Mouse (Mus musculus) intestine, postnatal 0 days (tissue): ENCODE data around the gene Stx1b. TPM values are rescaled to one million over a fixed set of nuclear protein-coding genes. Genes with fewer than 3 reads are reported as not detected.

Experiments used
- ATAC-seq: fragments of 200-750 bp; cut with Nextera tagmentation; 2 replicates; pipeline ENCODE4 v1.8.0; 2017; ENCODE audit warnings: mild to moderate bottlenecking, moderate TSS enrichment, moderate library complexity
- H3K27ac ChIP-seq: fragments of 300-500 bp; sonication (generic); 2 replicates; pipeline ENCODE4 v1.5.1; 2014; ENCODE audit warnings: mild to moderate bottlenecking, low read depth, low read length, moderate library complexity
- H3K27me3 ChIP-seq: fragments of 300-500 bp; sonication (generic); replicated peaks from 2 replicates; pipeline ENCODE4 v1.6.1; 2014; ENCODE audit warnings: low read length, mixed read lengths; ENCODE audit not compliant: control insufficient read depth, insufficient read depth
- H3K36me3 ChIP-seq: fragments of 300-500 bp; sonication (generic); 2 replicates; pipeline ENCODE4 v1.6.1; 2014; ENCODE audit warnings: mild to moderate bottlenecking, moderate library complexity; ENCODE audit not compliant: control insufficient read depth, insufficient read depth
- H3K4me1 ChIP-seq: fragments of 300-500 bp; sonication (generic); replicated peaks from 2 replicates; pipeline ENCODE4 v1.6.1; 2014; ENCODE audit warnings: antibody characterized with exemption, low read length, mixed read lengths; ENCODE audit not compliant: control insufficient read depth, insufficient read depth
- H3K4me2 ChIP-seq: fragments of 300-500 bp; sonication (generic); replicated peaks from 2 replicates; pipeline ENCODE4 v1.6.1; 2014; ENCODE audit warnings: low read depth, mild to moderate bottlenecking, moderate library complexity
- H3K4me3 ChIP-seq: fragments of 300-500 bp; sonication (generic); 2 replicates; pipeline ENCODE4 v1.5.1; 2014; ENCODE audit warnings: low read depth, low read length
- H3K9ac ChIP-seq: fragments of 300-500 bp; sonication (generic); 2 replicates; pipeline ENCODE4 v1.6.1; 2014; ENCODE audit warnings: mild to moderate bottlenecking, low read depth, low read length
- H3K9me3 ChIP-seq: fragments of 300-500 bp; sonication (generic); 2 replicates; pipeline ENCODE4 v1.6.1; 2016; ENCODE audit warnings: mixed run types; ENCODE audit not compliant: control insufficient read depth
- CTCF ChIP-seq: sonication (generic); IDR thresholded peaks from 2 replicates; pipeline ENCODE4 v1.5.1; 2016; ENCODE audit warnings: low read depth, mild to moderate bottlenecking, control low read depth, antibody characterized with exemption, moderate library complexity
- WGBS: fragments of 180-500 bp; shearing (Covaris S2); extraction: QIAGEN DNeasy Blood & Tissue Kit; methylation state at CpG from one replicate; pipeline ENCODE4 v1.1.7; 2014; 5-methylcytosine and 5-hydroxymethylcytosine counted together
- polyA plus RNA-seq: library from polyadenylated mRNA; unstranded; fragments of >200 nt; fragmentation: Nextera tagmentation; extraction: Ambion mirVana; gene quantifications from 2 replicates; pipeline ENCODE4 v1.2.1, GENCODE M21; 2015

Stx1b gene
- polyA plus RNA-seq, 1 experiment from 2014 or later, result 0.74 TPM

DNA sequence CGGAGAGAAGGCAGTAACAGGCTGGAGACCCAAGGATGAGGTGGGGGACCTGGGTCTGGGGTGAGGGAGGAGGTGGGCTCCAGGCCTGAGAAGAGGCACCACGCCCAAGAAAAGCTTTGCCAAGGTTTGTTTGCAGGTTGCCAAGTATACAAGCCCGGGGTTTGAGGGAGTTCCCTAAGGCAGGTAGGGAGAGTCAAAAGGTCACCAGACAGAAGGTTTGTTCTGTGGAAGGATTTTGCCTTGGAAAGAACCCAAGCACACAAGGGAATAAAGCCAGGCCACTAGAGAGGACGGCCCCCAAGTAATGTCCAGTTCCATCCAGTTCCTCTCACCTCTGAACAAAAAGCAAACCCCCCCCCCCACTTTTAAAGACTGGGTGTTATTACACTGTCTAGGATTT, 13.1 kb downstream of the Stx1b start:
- H3K36me3 ChIP-seq, result no peaks in the 10 kb centered on the region
- no peaks in the 10 kb centered on the region for H3K27me3 ChIP-seq
- H3K27ac ChIP-seq, result no peak overlapping the region
- H3K4me3 ChIP-seq, result no peak overlapping the region
- no peaks in the 10 kb centered on the region for H3K9me3 ChIP-seq
- TF ChIP-seq CTCF, result no peak
- H3K9ac ChIP-seq, result no peak overlapping the region
- ATAC-seq, result no peak
- 70% methylated on average over 4 of the region's 4 CpGs for WGBS
- no peaks in the 10 kb centered on the region for H3K4me1 ChIP-seq
- H3K4me2 ChIP-seq, result no peak overlapping the region

DNA sequence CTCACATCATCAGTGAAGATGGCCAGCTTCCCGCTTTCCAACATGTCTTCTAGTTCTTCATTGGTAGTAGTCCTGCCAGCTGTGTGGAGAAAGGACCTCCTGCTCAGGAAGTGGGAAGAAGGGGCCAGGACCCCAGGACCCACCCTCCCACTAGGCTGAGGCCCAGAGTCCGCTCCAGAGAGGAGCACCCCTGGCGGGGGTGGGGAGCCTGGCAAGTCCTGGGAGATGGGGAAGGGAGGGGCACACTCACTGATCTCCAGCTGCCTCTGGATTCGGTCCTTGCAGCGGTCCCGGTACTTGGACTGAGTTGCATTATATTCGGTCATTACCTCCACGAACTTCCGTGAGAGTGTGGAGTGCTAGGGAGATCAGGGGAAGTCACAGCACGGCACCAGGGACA, 13.7 kb downstream of the Stx1b start:
- no peak for TF ChIP-seq CTCF
- H3K27ac ChIP-seq, result no peak overlapping the region
- no peak overlapping the region for H3K4me2 ChIP-seq
- WGBS, result 80% methylated on average over 10 of the region's 10 CpGs
- no peaks in the 10 kb centered on the region for H3K9me3 ChIP-seq
- no peaks in the 10 kb centered on the region for H3K4me1 ChIP-seq
- no peak overlapping the region for H3K9ac ChIP-seq
- H3K36me3 ChIP-seq, result no peaks in the 10 kb centered on the region
- ATAC-seq, result no peak
- H3K27me3 ChIP-seq, result no peaks in the 10 kb centered on the region
- H3K4me3 ChIP-seq, result no peak overlapping the region

DNA sequence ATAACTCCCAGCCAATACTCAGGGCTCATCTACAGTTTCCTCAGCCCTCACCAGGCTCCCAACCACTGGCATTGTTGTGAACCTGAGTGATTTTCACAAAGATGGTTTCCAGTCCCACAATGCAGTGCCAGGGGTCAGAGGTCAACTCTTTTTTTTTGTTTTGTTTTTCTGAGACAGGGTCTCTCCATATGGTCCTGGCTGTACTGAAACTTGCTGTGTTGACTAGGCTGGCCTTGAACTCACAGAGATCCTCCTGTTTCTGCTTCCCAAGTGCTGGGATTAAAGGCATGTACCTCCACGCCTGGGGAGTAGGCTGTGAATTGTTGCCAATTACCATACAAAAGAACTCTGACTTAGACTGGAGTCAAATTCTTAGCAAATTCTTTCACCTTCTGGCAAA, 14.5 kb downstream of the Stx1b start:
- Histone ChIP-seq H3K9me3 (no peaks in the 10 kb centered on the region), H3K9ac (no peak overlapping the region), H3K36me3 (no peaks in the 10 kb centered on the region), H3K4me3 (no peak overlapping the region), H3K27me3 (no peaks in the 10 kb centered on the region), H3K4me1 (no peaks in the 10 kb centered on the region), H3K27ac (no peak overlapping the region), H3K4me2 (no peak overlapping the region)
- no peak for ATAC-seq
- 93% methylated on average over 1 of the region's 1 CpGs for WGBS
- no peak for TF ChIP-seq CTCF

DNA sequence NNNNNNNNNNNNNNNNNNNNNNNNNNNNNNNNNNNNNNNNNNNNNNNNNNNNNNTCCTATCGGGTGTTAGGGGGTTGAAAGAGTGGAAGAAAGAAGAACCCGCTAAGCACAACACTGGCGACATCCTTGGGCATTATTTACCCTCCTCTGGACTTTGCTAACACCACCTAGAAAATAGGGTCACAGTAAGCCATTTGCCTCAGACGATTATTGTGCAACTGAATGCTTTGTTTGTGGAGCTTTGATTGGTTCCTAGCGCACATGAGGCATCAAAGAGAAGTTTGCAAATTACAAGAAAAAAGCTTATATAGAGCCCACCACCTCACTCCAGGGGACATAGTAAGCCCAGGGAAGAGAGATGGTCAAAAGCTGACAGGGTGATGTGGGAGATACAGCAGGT, 15.5 kb downstream of the Stx1b start:
- TF ChIP-seq CTCF, result no peak
- 65% methylated on average over 5 of the region's 5 CpGs for WGBS
- H3K4me2 ChIP-seq, result no peak overlapping the region
- ATAC-seq, result no peak
- no peaks in the 10 kb centered on the region for H3K36me3 ChIP-seq
- H3K27ac ChIP-seq, result no peak overlapping the region
- H3K27me3 ChIP-seq, result no peaks in the 10 kb centered on the region
- H3K4me3 ChIP-seq, result no peak overlapping the region
- H3K9me3 ChIP-seq, result no peaks in the 10 kb centered on the region
- H3K4me1 ChIP-seq, result 0 out of 2 replicates have a peak, but pooled peaks cover 3% of the 10 kb centered on the region
- no peak overlapping the region for H3K9ac ChIP-seq

DNA sequence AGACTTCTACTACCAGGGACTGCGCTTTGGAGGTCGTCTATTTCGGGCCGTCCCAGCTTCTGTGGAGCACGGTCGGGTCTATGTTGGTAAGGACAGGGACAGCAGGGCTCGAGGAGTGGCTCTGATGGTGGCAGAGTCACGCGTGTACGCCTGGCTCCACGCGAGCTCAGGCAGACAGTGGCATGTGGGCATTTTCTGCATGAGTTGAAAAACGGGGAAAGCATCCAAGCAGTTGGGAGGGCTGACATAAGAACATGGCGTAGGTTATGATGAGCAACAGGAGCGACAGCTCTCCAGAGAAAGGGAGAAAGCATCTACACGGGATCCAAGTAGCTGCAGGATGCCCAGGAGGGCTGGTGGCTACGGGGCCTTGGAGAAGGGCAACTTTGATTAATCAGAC, 22.0 kb downstream of the Stx1b start:
- no peak overlapping the region for H3K4me2 ChIP-seq
- no peak overlapping the region for H3K4me3 ChIP-seq
- no peak overlapping the region for H3K27ac ChIP-seq
- H3K9ac ChIP-seq, result no peak overlapping the region
- no peak for ATAC-seq
- WGBS, result 92% methylated on average over 17 of the region's 17 CpGs
- H3K36me3 ChIP-seq, result peaks cover 39% of the 10 kb centered on the region
- no peak for TF ChIP-seq CTCF
- 0 out of 2 replicates have a peak, but pooled peaks cover 3% of the 10 kb centered on the region for H3K4me1 ChIP-seq
- no peaks in the 10 kb centered on the region for H3K27me3 ChIP-seq
- no peaks in the 10 kb centered on the region for H3K9me3 ChIP-seq

DNA sequence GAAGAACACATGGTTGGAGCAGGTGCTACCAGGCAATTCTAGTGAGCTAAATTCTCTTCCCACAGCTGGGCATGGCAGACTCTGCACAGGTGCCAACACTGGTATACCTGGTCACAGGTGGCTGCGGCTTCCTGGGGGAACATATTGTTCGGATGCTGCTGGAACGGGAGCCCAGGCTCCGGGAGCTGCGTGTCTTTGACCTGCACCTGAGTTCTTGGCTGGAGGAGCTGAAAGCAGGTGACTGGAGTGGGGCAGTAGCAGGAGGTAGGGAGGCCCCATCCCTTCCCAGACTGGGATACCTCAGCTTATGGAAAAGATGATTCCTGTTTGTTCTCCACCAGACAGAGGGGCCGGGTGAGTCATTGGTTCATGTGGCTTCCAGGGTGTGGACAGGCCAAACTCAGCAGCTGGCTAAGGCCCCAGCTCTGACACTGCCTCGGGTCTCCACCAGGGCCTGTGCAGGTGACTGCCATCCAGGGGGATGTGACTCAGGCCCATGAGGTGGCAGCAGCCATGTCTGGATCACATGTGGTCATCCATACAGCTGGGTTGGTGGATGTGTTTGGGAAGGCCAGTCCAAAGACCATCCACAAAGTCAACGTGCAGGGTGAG, 23.2 kb downstream of the Stx1b start:
- no peaks in the 10 kb centered on the region for H3K27me3 ChIP-seq
- peak overlapping the region; percentile 57 for H3K4me2 ChIP-seq
- peaks cover 51% of the 10 kb centered on the region for H3K36me3 ChIP-seq
- ATAC-seq, result peak; percentile 21; the same call in 1 of the 2 replicates
- 76% methylated on average over 8 of the region's 8 CpGs for WGBS
- peak overlapping the region; percentile 22; the same call in 1 of the 2 replicates for H3K9ac ChIP-seq
- H3K27ac ChIP-seq, result peak overlapping the region; percentile 41
- TF ChIP-seq CTCF, result peak; percentile 10; the same call in 1 of the 2 replicates
- 0 out of 2 replicates have a peak, but pooled peaks cover 3% of the 10 kb centered on the region for H3K4me1 ChIP-seq
- no peaks in the 10 kb centered on the region for H3K9me3 ChIP-seq
- peak overlapping the region; percentile 25 for H3K4me3 ChIP-seq
